Mouse (Mus musculus): ENCODE data around the gene Pacs2. TPM values are rescaled to one million over a fixed set of nuclear protein-coding genes. Genes with fewer than 3 reads are reported as not detected.

Gene Pacs2
- polyA plus RNA-seq (2012; rRNA removed; ENCODE audit: low replicate concordance) = 18.6 and 27.8 TPM in 2 replicates

GRCm38 (mm10) chr12:113013604-113014558 lies at the start of gene Pacs2:
Pacs2 (plus strand) TSS chr12:113014508.

GRCm38 (mm10) chr12:112976371-112977073 lies 37.8 kb upstream of the Pacs2 start, which contains the start of gene Btbd6:
Btbd6 (plus strand) TSS chr12:112976482.

GRCm38 (mm10) chr12:113000294-113001132 lies 13.8 kb upstream of the Pacs2 start, which contains the start of gene Brf1:
Brf1 (minus strand) TSS chr12:113000704.

DNA sequence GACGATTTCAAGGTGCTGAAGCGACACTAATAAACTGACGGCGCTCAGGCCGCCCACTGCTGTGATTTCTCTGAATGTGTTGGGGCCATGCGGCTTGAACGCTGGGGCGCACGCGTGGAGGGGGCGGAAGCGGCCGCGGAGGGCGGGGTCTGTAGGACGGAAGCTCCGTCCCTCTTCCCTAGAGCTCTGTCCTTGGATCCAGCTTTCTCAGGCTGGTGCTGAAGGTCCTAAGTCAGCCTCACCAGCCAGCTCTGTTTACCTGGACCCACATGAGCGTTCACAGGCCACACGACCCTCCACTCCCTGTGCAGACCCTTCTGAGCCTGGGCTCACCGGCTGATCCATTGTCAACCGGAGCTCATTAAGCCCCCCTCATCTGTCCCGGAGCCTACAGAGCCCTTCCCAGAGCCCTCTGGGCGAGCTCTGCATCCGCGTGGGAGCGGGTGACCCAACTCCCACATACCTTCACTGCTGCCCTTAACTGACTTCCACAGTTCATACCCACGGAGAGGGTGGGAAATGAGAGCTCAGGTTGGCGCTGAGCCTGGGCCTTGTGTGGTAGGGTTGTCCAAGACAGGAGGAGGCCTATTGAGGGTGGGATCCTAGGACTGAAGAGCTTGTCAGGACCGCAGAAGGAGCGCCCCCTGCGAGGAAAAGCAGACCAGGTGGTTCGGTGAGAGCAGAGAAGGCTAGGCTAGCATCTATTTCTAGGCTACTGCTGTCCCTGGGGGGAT lies 60.2 kb downstream of the Pacs2 start, which contains the start of gene Tex22:
Tex22 (plus strand) TSS at position 174 of the 734 bp plus-strand sequence.

DNA sequence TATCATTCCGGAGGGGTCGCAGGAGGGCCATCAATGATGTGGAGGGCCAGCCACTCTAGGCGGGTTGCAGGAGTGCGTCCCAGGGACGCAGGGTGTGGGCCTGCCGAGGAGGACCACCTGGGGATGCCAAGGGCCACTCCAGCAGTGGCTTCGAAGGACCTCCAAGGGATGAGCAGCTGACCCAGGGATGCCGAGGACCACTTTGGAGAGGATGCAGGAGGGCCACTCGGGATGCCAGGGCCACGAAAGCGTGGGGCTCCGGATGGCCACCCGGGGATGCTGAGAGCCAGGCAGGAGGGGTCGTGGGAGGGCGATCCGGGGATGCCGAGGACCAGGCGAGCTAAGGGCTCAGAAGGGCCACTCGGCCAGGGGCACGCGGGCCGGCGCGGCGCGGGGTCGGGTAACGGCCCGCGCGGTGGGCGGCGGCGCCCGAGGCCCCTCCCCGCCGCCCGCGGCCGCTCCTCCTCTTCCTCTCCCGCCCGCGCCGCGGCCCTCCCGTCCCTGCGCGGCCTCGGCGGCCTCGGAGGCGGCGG lies 83.5 kb downstream of the Pacs2 start, which contains the start of gene Mta1:
Mta1 (plus strand) TSS at position 530 of the 533 bp plus-strand sequence.

Other genes starting within 250 kb of the Pacs2 start
- 0.60 and 1.4 TPM in 2 replicates for gene Ahnak2, start 211.9 kb upstream of the Pacs2 start, polyA plus RNA-seq (2012; rRNA removed; ENCODE audit: low replicate concordance)
- 2.1 TPM in 2 replicates for gene Clba1, start 205.6 kb upstream of the Pacs2 start, polyA plus RNA-seq (2012; rRNA removed; ENCODE audit: low replicate concordance)
- gene Cdca4, start 185.1 kb upstream of the Pacs2 start, polyA plus RNA-seq (2012; rRNA removed; ENCODE audit: low replicate concordance) = 9.2 and 11.5 TPM in 2 replicates
- 2.4 and 5.8 TPM in 2 replicates for gene Gpr132, start 146.3 kb upstream of the Pacs2 start, polyA plus RNA-seq (2012; rRNA removed; ENCODE audit: low replicate concordance)
- gene Jag2, start 84.7 kb upstream of the Pacs2 start, polyA plus RNA-seq (2012; rRNA removed; ENCODE audit: low replicate concordance) = 7.0 and 9.9 TPM in 2 replicates
- 44.2 and 67.5 TPM in 2 replicates for gene Nudt14, start 72.4 kb upstream of the Pacs2 start, polyA plus RNA-seq (2012; rRNA removed; ENCODE audit: low replicate concordance)
- 69.2 and 256 TPM in 2 replicates for gene Btbd6, start 38.0 kb upstream of the Pacs2 start, polyA plus RNA-seq (2012; rRNA removed; ENCODE audit: low replicate concordance)
- gene Brf1, start 13.8 kb upstream of the Pacs2 start, polyA plus RNA-seq (2012; rRNA removed; ENCODE audit: low replicate concordance) = 34.8 and 43.2 TPM in 2 replicates
- gene Tex22, start 60.0 kb downstream of the Pacs2 start, polyA plus RNA-seq (2012; rRNA removed; ENCODE audit: low replicate concordance) = 0.18 and 0.29 TPM in 2 replicates
- gene Mta1, start 83.8 kb downstream of the Pacs2 start, polyA plus RNA-seq (2012; rRNA removed; ENCODE audit: low replicate concordance) = 39.6 and 51.6 TPM in 2 replicates
- 92.3 and 98.0 TPM in 2 replicates for gene Crip2, start 125.7 kb downstream of the Pacs2 start, polyA plus RNA-seq (2012; rRNA removed; ENCODE audit: low replicate concordance)
- gene Crip1, start 131.8 kb downstream of the Pacs2 start, polyA plus RNA-seq (2012; rRNA removed; ENCODE audit: low replicate concordance) = 1,521 and 7,372 TPM in 2 replicates
- gene Tedc1, start 141.9 kb downstream of the Pacs2 start, polyA plus RNA-seq (2012; rRNA removed; ENCODE audit: low replicate concordance) = 12.0 and 15.9 TPM in 2 replicates
- 0.93 and 1.1 TPM in 2 replicates for gene Tmem121, start 171.4 kb downstream of the Pacs2 start, polyA plus RNA-seq (2012; rRNA removed; ENCODE audit: low replicate concordance)

All from duodenum, adult 2 months (tissue).